ENCODE assay signal across 9 mouse cellular contexts in genomic region chr8:71367529-71368176, GRCm38 (mm10). TPM values are rescaled to one million over a fixed set of nuclear protein-coding genes. Genes with fewer than 3 reads are reported as not detected.
A peak's percentile ranks its signal among the peaks of the same experiment; 100 is the strongest.
DNase-seq lines count a peak whose midpoint lies in the region; ATAC-seq and TF ChIP-seq lines count a peak whose summit lies in the region.
"Had no signal": no experiment of that assay in that cellular context is flagged by ENCODE, and none has a peak within 500 bp of the region (broad histone marks: within the 10 kb centered on the region; RNA-seq: fewer than 3 reads in every experiment).

No protein-coding gene starts in this region.

- H3K27ac ChIP-seq in heart, embryonic 10.5 days = peak overlapping the region; percentile 93
- H3K27ac ChIP-seq in embryonic facial prominence, embryonic 12.5 days = peak overlapping the region; percentile 89
- H3K27ac ChIP-seq in limb, embryonic 10.5 days = peak overlapping the region; percentile 90
- H3K27ac ChIP-seq in small intestine, adult 2 months (ENCODE audit: insufficient read depth, low read depth, low read length) = peak overlapping the region; percentile 57

- H3K79me3 ChIP-seq in C2C12 (ENCODE audit: low read depth) = no peaks in the 10 kb centered on the region

- no peak for DNase-seq in heart, embryonic 10.5 days (ENCODE audit: low spot score)
- no peak for DNase-seq in heart, adult 18-20 months
- no peak for DNase-seq in limb, embryonic 10.5 days (ENCODE audit: low spot score)
- no peak for DNase-seq in T-cell, adult 2 months (ENCODE audit: low spot score)
- no peak for DNase-seq in ovary, postnatal 10 days (ENCODE audit: low spot score)

- H3K36me3 ChIP-seq in heart, embryonic 10.5 days = peaks cover 15% of the 10 kb centered on the region
- peaks cover 17% of the 10 kb centered on the region for H3K36me3 ChIP-seq in C2C12 (ENCODE audit: control insufficient read depth, insufficient read depth)
- H3K36me3 ChIP-seq in embryonic facial prominence, embryonic 12.5 days = peaks cover 9% of the 10 kb centered on the region
- peaks cover 23% of the 10 kb centered on the region for H3K36me3 ChIP-seq in limb, embryonic 10.5 days
- H3K36me3 ChIP-seq in small intestine, adult 2 months (ENCODE audit: control insufficient read depth, insufficient read depth, low read length) = peaks cover 6% of the 10 kb centered on the region; the same call in 1 of the 2 replicates

- peak overlapping the region; percentile 70 for H3ac ChIP-seq in C2C12 (ENCODE audit: control insufficient read depth, insufficient read length, low read depth)

- TF ChIP-seq POLR2A in small intestine, adult 2 months (IDR thresholded peaks at IDR 0.05; ENCODE audit: low read depth, low read length) = no peak

- ATAC-seq in embryonic facial prominence, embryonic 12.5 days (ENCODE audit: insufficient number of reproducible peaks, insufficient read depth, low FRiP score, low TSS enrichment) = peak; percentile 76

- H3K79me2 ChIP-seq in C2C12 (ENCODE audit: control insufficient read depth, insufficient read depth) = peaks cover 16% of the 10 kb centered on the region

- no peak for TF ChIP-seq CTCF in C2C12 (IDR thresholded peaks at IDR 0.05; ENCODE audit: control insufficient read depth, insufficient read depth, insufficient read length)
- TF ChIP-seq CTCF in small intestine, adult 2 months (IDR thresholded peaks at IDR 0.05; ENCODE audit: extremely low read depth, insufficient read length, insufficient replicate concordance, low read depth, low read length) = no peak

- peaks cover 36% of the 10 kb centered on the region for H3K4me1 ChIP-seq in heart, embryonic 10.5 days
- peaks cover 11% of the 10 kb centered on the region for H3K4me1 ChIP-seq in embryonic facial prominence, embryonic 12.5 days
- peaks cover 30% of the 10 kb centered on the region for H3K4me1 ChIP-seq in limb, embryonic 10.5 days
- H3K4me1 ChIP-seq in small intestine, adult 2 months (ENCODE audit: control insufficient read depth, insufficient read depth, insufficient read length, low read length) = peaks cover 13% of the 10 kb centered on the region

- 45% methylated on average over 17 of the region's 17 CpGs for WGBS in heart, embryonic 10.5 days
- WGBS in embryonic facial prominence, embryonic 12.5 days = 45% methylated on average over 17 of the region's 17 CpGs
- 54% methylated on average over 17 of the region's 17 CpGs for WGBS in limb, embryonic 10.5 days
- 22% methylated on average over 17 of the region's 17 CpGs for WGBS in small intestine, adult 2 months

- H3K9me3 ChIP-seq in heart, embryonic 10.5 days = no peaks in the 10 kb centered on the region
- H3K9me3 ChIP-seq in embryonic facial prominence, embryonic 12.5 days = no peaks in the 10 kb centered on the region
- H3K9me3 ChIP-seq in limb, embryonic 10.5 days (replicated peaks) = no peaks in the 10 kb centered on the region

- H3K4me2 ChIP-seq in embryonic facial prominence, embryonic 12.5 days (replicated peaks) = peak overlapping the region; percentile 79

- peak overlapping the region; percentile 71 for H3K4me3 ChIP-seq in heart, embryonic 10.5 days
- H3K4me3 ChIP-seq in C2C12 (ENCODE audit: insufficient read depth, poor library complexity, severe bottlenecking) = peak overlapping the region; percentile 41
- H3K4me3 ChIP-seq in embryonic facial prominence, embryonic 12.5 days = peak overlapping the region; percentile 60
- peak overlapping the region; percentile 73 for H3K4me3 ChIP-seq in limb, embryonic 10.5 days
- peak overlapping the region; percentile 69 for H3K4me3 ChIP-seq in small intestine, adult 2 months (ENCODE audit: low read depth, low read length)

- H3K9ac ChIP-seq in embryonic facial prominence, embryonic 12.5 days = peak overlapping the region; percentile 74

- no peaks in the 10 kb centered on the region for H3K27me3 ChIP-seq in heart, embryonic 10.5 days (ENCODE audit: insufficient read depth, poor library complexity, severe bottlenecking)
- H3K27me3 ChIP-seq in C2C12 (ENCODE audit: control insufficient read depth, insufficient read depth, insufficient read length) = no peaks in the 10 kb centered on the region
- no peaks in the 10 kb centered on the region for H3K27me3 ChIP-seq in embryonic facial prominence, embryonic 12.5 days
- no peaks in the 10 kb centered on the region for H3K27me3 ChIP-seq in limb, embryonic 10.5 days (ENCODE audit: low read depth, poor library complexity, severe bottlenecking)
- H3K27me3 ChIP-seq in small intestine, adult 2 months (ENCODE audit: control insufficient read depth, insufficient read depth, low read length) = no peaks in the 10 kb centered on the region
- H3K27me3 ChIP-seq: Patski had no signal

TF ChIP-seq in C2C12, 6 proteins besides CTCF, POLR2A, EP300 and RAD21:
- TF ChIP-seq MYOD1 (IDR thresholded peaks at IDR 0.05; ENCODE audit: control insufficient read depth, insufficient read length, low read depth) (no peak), MAX (IDR thresholded peaks at IDR 0.05) (no peak), MYOG (IDR thresholded peaks at IDR 0.05; ENCODE audit: control insufficient read depth, extremely low read depth, insufficient read length) (no peak), USF1 (IDR thresholded peaks at IDR 0.05; ENCODE audit: low read depth) (no peak), FOSL1 (IDR thresholded peaks at IDR 0.05; ENCODE audit: insufficient read depth, low read length, poor library complexity, severe bottlenecking) (no peak), CEBPB (IDR thresholded peaks at IDR 0.05; ENCODE audit: low read depth) (no peak)
TF ChIP-seq in C2C12: peak in this region for 0.

RNA-seq across cellular contexts. Expression of gene Use1, which starts 1.0 kb away (rescaled TPM):
- polyA plus RNA-seq in heart, embryonic 10.5 days (2016; fragmentation: Nextera tagmentation; extraction: Ambion mirVana) = 68.7 and 79.5 TPM in 2 replicates
- 100 to 1,000 TPM; 163 to 174 TPM for total RNA-seq in heart, adult 18-20 months (2021)
- polyA plus RNA-seq in C2C12 (2012; fragmentation: generic; extraction: Trizol) = 105 TPM
- polyA plus RNA-seq in embryonic facial prominence, embryonic 12.5 days (2016; fragmentation: Nextera tagmentation; extraction: Ambion mirVana) = 85.4 and 89.2 TPM in 2 replicates
- polyA plus RNA-seq in limb, embryonic 10.5 days (2016; fragmentation: Nextera tagmentation; extraction: Ambion mirVana) = 92.4 and 95.0 TPM in 2 replicates
- 63.7 and 101 TPM in 2 replicates for polyA plus RNA-seq in small intestine, adult 2 months (2012; rRNA removed)

RNA-seq across cellular contexts. Expression of gene Ocel1, which starts 3.4 kb away (rescaled TPM):
- polyA plus RNA-seq in heart, embryonic 10.5 days (2016; fragmentation: Nextera tagmentation; extraction: Ambion mirVana) = 3.9 and 4.2 TPM in 2 replicates
- total RNA-seq in heart, adult 18-20 months (2021) = 10 to 100 TPM; 14.2 to 14.9 TPM
- 11.2 TPM for polyA plus RNA-seq in C2C12 (2012; fragmentation: generic; extraction: Trizol)
- polyA plus RNA-seq in embryonic facial prominence, embryonic 12.5 days (2016; fragmentation: Nextera tagmentation; extraction: Ambion mirVana) = 5.4 and 5.6 TPM in 2 replicates
- 4.3 and 5.4 TPM in 2 replicates for polyA plus RNA-seq in limb, embryonic 10.5 days (2016; fragmentation: Nextera tagmentation; extraction: Ambion mirVana)
- 19.7 and 70.3 TPM in 2 replicates for polyA plus RNA-seq in small intestine, adult 2 months (2012; rRNA removed)

RNA-seq across cellular contexts. Expression of gene Nr2f6, which starts 14.1 kb away (rescaled TPM):
- polyA plus RNA-seq in heart, embryonic 10.5 days (2016; fragmentation: Nextera tagmentation; extraction: Ambion mirVana) = 48.4 and 79.0 TPM in 2 replicates
- 10 to 100 TPM; 48.0 to 53.8 TPM for total RNA-seq in heart, adult 18-20 months (2021)
- polyA plus RNA-seq in C2C12 (2012; fragmentation: generic; extraction: Trizol) = 73.0 TPM
- 71.0 and 72.7 TPM in 2 replicates for polyA plus RNA-seq in embryonic facial prominence, embryonic 12.5 days (2016; fragmentation: Nextera tagmentation; extraction: Ambion mirVana)
- 77.4 and 87.2 TPM in 2 replicates for polyA plus RNA-seq in limb, embryonic 10.5 days (2016; fragmentation: Nextera tagmentation; extraction: Ambion mirVana)
- 233 and 448 TPM in 2 replicates for polyA plus RNA-seq in small intestine, adult 2 months (2012; rRNA removed)

RNA-seq across cellular contexts. Expression of gene Ushbp1, which starts 27.9 kb away (rescaled TPM):
- polyA plus RNA-seq in heart, embryonic 10.5 days (2016; fragmentation: Nextera tagmentation; extraction: Ambion mirVana) = 6.1 and 7.9 TPM in 2 replicates
- 10 to 100 TPM; 20.4 to 23.2 TPM for total RNA-seq in heart, adult 18-20 months (2021)
- 0.04 TPM for polyA plus RNA-seq in C2C12 (2012; fragmentation: generic; extraction: Trizol)
- polyA plus RNA-seq in embryonic facial prominence, embryonic 12.5 days (2016; fragmentation: Nextera tagmentation; extraction: Ambion mirVana) = 8.6 and 8.9 TPM in 2 replicates
- polyA plus RNA-seq in limb, embryonic 10.5 days (2016; fragmentation: Nextera tagmentation; extraction: Ambion mirVana) = 6.6 and 6.9 TPM in 2 replicates
- polyA plus RNA-seq in small intestine, adult 2 months (2012; rRNA removed) = 5.8 and 7.8 TPM in 2 replicates

RNA-seq across cellular contexts. Expression of gene Babam1, which starts 29.0 kb away (rescaled TPM):
- polyA plus RNA-seq in heart, embryonic 10.5 days (2016; fragmentation: Nextera tagmentation; extraction: Ambion mirVana) = 101 and 111 TPM in 2 replicates
- 10 to 100 TPM; 67.9 to 69.8 TPM for total RNA-seq in heart, adult 18-20 months (2021)
- 118 TPM for polyA plus RNA-seq in C2C12 (2012; fragmentation: generic; extraction: Trizol)
- polyA plus RNA-seq in embryonic facial prominence, embryonic 12.5 days (2016; fragmentation: Nextera tagmentation; extraction: Ambion mirVana) = 99.6 and 103 TPM in 2 replicates
- 123 and 131 TPM in 2 replicates for polyA plus RNA-seq in limb, embryonic 10.5 days (2016; fragmentation: Nextera tagmentation; extraction: Ambion mirVana)
- 64.5 and 119 TPM in 2 replicates for polyA plus RNA-seq in small intestine, adult 2 months (2012; rRNA removed)
